Mouse (Mus musculus) stomach, embryonic 14.5 days (tissue): ENCODE measurements around the gene Wdsub1. TPM values are rescaled to one million over a fixed set of nuclear protein-coding genes. Genes with fewer than 3 reads are reported as not detected.
A peak's percentile ranks its signal among the peaks of the same experiment; 100 is the strongest.

Experiments
- ATAC-seq: fragments of 200-750 bp; cut with Nextera tagmentation; 2 replicates; pipeline ENCODE4 v1.8.0; 2017; ENCODE audit warnings: low read depth, moderate TSS enrichment; ENCODE audit not compliant: insufficient number of reproducible peaks, insufficient read depth, low FRiP score
- H3K27ac ChIP-seq: fragments of 300-500 bp; sonication (generic); 2 replicates; pipeline ENCODE4 v1.5.1; 2014; ENCODE audit warnings: mild to moderate bottlenecking, low read length, moderate library complexity, mixed read lengths
- H3K27me3 ChIP-seq: fragments of 300-500 bp; sonication (generic); 2 replicates; pipeline ENCODE4 v1.6.1; 2014; ENCODE audit warnings: low read length, control low read depth, mixed read lengths; ENCODE audit not compliant: control insufficient read depth, insufficient read depth
- H3K36me3 ChIP-seq: fragments of 300-500 bp; sonication (generic); 2 replicates; pipeline ENCODE4 v1.6.1; 2014; ENCODE audit warnings: mild to moderate bottlenecking, control low read depth, low read length, moderate library complexity, mixed read lengths; ENCODE audit not compliant: control insufficient read depth, insufficient read depth
- H3K4me1 ChIP-seq: fragments of 300-500 bp; sonication (generic); 2 replicates; pipeline ENCODE4 v1.6.1; 2014; ENCODE audit warnings: low read length, control low read depth, mixed read lengths; ENCODE audit not compliant: control insufficient read depth, insufficient read depth
- H3K4me2 ChIP-seq: fragments of 300-500 bp; sonication (generic); replicated peaks from 2 replicates; pipeline ENCODE4 v1.6.1; 2014; ENCODE audit warnings: low read depth, low read length, control low read depth
- H3K4me3 ChIP-seq: fragments of 300-500 bp; sonication (generic); 2 replicates; pipeline ENCODE4 v1.5.1; 2014; ENCODE audit warnings: low read depth, low read length, control low read depth
- H3K9ac ChIP-seq: fragments of 300-500 bp; sonication (generic); replicated peaks from 2 replicates; pipeline ENCODE4 v1.6.1; 2014; ENCODE audit warnings: low read depth, mild to moderate bottlenecking, control low read depth, low read length, moderate library complexity, mixed read lengths
- H3K9me3 ChIP-seq: fragments of 300-500 bp; sonication (generic); 2 replicates; pipeline ENCODE4 v1.6.1; 2016; ENCODE audit warnings: low read depth, low read length, control low read depth; ENCODE audit not compliant: control insufficient read depth
- WGBS: fragments of 180-500 bp; shearing (Covaris S2); extraction: QIAGEN DNeasy Blood & Tissue Kit; methylation state at CpG from one replicate; pipeline ENCODE4 v1.1.7; 2014; 5-methylcytosine and 5-hydroxymethylcytosine counted together
- polyA plus RNA-seq: library from polyadenylated mRNA; unstranded; fragments of >200 nt; fragmentation: Nextera tagmentation; extraction: Ambion mirVana; gene quantifications from 2 replicates; pipeline ENCODE4 v1.2.1, GENCODE M21; 2014

The Wdsub1 gene
- polyA plus RNA-seq, 1 experiment from 2014 or later: 40.2 TPM

- no peak for ATAC-seq
- Histone ChIP-seq H3K9ac (no peak overlapping the region), H3K36me3 (peaks cover 50% of the 10 kb centered on the region), H3K4me3 (no peak overlapping the region), H3K27ac (no peak overlapping the region), H3K9me3 (no peaks in the 10 kb centered on the region), H3K4me1 (0 out of 2 replicates have a peak, but pooled peaks cover 4% of the 10 kb centered on the region), H3K4me2 (no peak overlapping the region), H3K27me3 (no peaks in the 10 kb centered on the region)
- WGBS: 52% methylated on average over 4 of the region's 4 CpGs
Observed at GRCm38 (mm10) chr2:59840191-59840590, 42.2 kb downstream of the Wdsub1 start.

- WGBS: 90% methylated on average over 2 of the region's 2 CpGs
- Histone ChIP-seq H3K27ac (no peak overlapping the region), H3K9ac (no peak overlapping the region), H3K4me1 (0 out of 2 replicates have a peak, but pooled peaks cover 4% of the 10 kb centered on the region), H3K36me3 (peaks cover 52% of the 10 kb centered on the region), H3K9me3 (no peaks in the 10 kb centered on the region), H3K4me2 (no peak overlapping the region), H3K27me3 (no peaks in the 10 kb centered on the region), H3K4me3 (no peak overlapping the region)
- ATAC-seq: no peak
Observed at GRCm38 (mm10) chr2:59839755-59840154, 42.6 kb downstream of the Wdsub1 start.

GRCm38 (mm10) chr2:59838825-59839224 is 43.6 kb downstream of the Wdsub1 start:
- Histone ChIP-seq H3K4me3 (no peak overlapping the region), H3K36me3 (peaks cover 52% of the 10 kb centered on the region), H3K9ac (no peak overlapping the region), H3K27me3 (no peaks in the 10 kb centered on the region), H3K27ac (no peak overlapping the region; the same call in 1 of the 2 replicates), H3K4me2 (no peak overlapping the region), H3K9me3 (no peaks in the 10 kb centered on the region), H3K4me1 (0 out of 2 replicates have a peak, but pooled peaks cover 4% of the 10 kb centered on the region)
- WGBS: 79% methylated on average over 8 of the region's 8 CpGs
- no peak for ATAC-seq

- Histone ChIP-seq H3K9ac (no peak overlapping the region), H3K36me3 (peaks cover 26% of the 10 kb centered on the region), H3K4me3 (no peak overlapping the region), H3K27me3 (no peaks in the 10 kb centered on the region), H3K9me3 (no peaks in the 10 kb centered on the region), H3K4me2 (no peak overlapping the region), H3K4me1 (peaks cover 13% of the 10 kb centered on the region; the same call in 1 of the 2 replicates), H3K27ac (no peak overlapping the region)
- WGBS: 87% methylated on average over 7 of the region's 7 CpGs
- ATAC-seq: no peak
Observed at GRCm38 (mm10) chr2:59831831-59832230, 50.6 kb downstream of the Wdsub1 start.

- no peak overlapping the region for H3K27ac ChIP-seq
- 79% methylated on average over 5 of the region's 5 CpGs for WGBS
Observed at GRCm38 (mm10) chr2:59830940-59831339, 51.5 kb downstream of the Wdsub1 start.

GRCm38 (mm10) chr2:59830151-59830550 is 52.2 kb downstream of the Wdsub1 start:
- H3K27ac ChIP-seq: no peak overlapping the region
- ATAC-seq: 0 out of 2 replicates have a peak, but pooled peaks have one; percentile 10
- H3K36me3 ChIP-seq: peaks cover 16% of the 10 kb centered on the region
- no peak overlapping the region for H3K4me3 ChIP-seq
- WGBS: 31% methylated on average over 9 of the region's 9 CpGs
- H3K9ac ChIP-seq: no peak overlapping the region
- no peaks in the 10 kb centered on the region for H3K9me3 ChIP-seq
- peaks cover 13% of the 10 kb centered on the region; the same call in 1 of the 2 replicates for H3K4me1 ChIP-seq
- no peaks in the 10 kb centered on the region for H3K27me3 ChIP-seq
- H3K4me2 ChIP-seq: no peak overlapping the region

More at GRCm38 (mm10) chr2:59830940-59831339, 51.5 kb downstream of the Wdsub1 start:
- Histone ChIP-seq H3K27me3 (no peaks in the 10 kb centered on the region), H3K4me1 (peaks cover 13% of the 10 kb centered on the region; the same call in 1 of the 2 replicates), H3K9ac (no peak overlapping the region), H3K36me3 (peaks cover 21% of the 10 kb centered on the region), H3K4me2 (no peak overlapping the region), H3K4me3 (no peak overlapping the region), H3K9me3 (no peaks in the 10 kb centered on the region)
- no peak for ATAC-seq

GRCm38 (mm10) chr2:59829718-59830117 is 52.7 kb downstream of the Wdsub1 start:
- Histone ChIP-seq H3K36me3 (peaks cover 13% of the 10 kb centered on the region), H3K27ac (no peak overlapping the region; the same call in 1 of the 2 replicates), H3K4me1 (peaks cover 13% of the 10 kb centered on the region; the same call in 1 of the 2 replicates), H3K27me3 (no peaks in the 10 kb centered on the region), H3K4me2 (no peak overlapping the region), H3K9me3 (no peaks in the 10 kb centered on the region), H3K9ac (no peak overlapping the region), H3K4me3 (no peak overlapping the region)
- ATAC-seq: peak; percentile 51; the same call in 1 of the 2 replicates
- 74% methylated on average over 7 of the region's 7 CpGs for WGBS

GRCm38 (mm10) chr2:59828777-59829508 is 53.4 kb downstream of the Wdsub1 start:
- no peak for ATAC-seq
- no peaks in the 10 kb centered on the region for H3K9me3 ChIP-seq
- H3K27ac ChIP-seq: peak overlapping the region; percentile 36; the same call in 1 of the 2 replicates
- no peak overlapping the region for H3K4me3 ChIP-seq
- 16% methylated on average over 14 of the region's 14 CpGs for WGBS
- no peak overlapping the region for H3K9ac ChIP-seq
- H3K36me3 ChIP-seq: peaks cover 6% of the 10 kb centered on the region
- peaks cover 13% of the 10 kb centered on the region; the same call in 1 of the 2 replicates for H3K4me1 ChIP-seq
- no peaks in the 10 kb centered on the region for H3K27me3 ChIP-seq
- H3K4me2 ChIP-seq: no peak overlapping the region
